Mouse (Mus musculus): ENCODE measurements around the gene Gabra2.

Gene Gabra2

DNA sequence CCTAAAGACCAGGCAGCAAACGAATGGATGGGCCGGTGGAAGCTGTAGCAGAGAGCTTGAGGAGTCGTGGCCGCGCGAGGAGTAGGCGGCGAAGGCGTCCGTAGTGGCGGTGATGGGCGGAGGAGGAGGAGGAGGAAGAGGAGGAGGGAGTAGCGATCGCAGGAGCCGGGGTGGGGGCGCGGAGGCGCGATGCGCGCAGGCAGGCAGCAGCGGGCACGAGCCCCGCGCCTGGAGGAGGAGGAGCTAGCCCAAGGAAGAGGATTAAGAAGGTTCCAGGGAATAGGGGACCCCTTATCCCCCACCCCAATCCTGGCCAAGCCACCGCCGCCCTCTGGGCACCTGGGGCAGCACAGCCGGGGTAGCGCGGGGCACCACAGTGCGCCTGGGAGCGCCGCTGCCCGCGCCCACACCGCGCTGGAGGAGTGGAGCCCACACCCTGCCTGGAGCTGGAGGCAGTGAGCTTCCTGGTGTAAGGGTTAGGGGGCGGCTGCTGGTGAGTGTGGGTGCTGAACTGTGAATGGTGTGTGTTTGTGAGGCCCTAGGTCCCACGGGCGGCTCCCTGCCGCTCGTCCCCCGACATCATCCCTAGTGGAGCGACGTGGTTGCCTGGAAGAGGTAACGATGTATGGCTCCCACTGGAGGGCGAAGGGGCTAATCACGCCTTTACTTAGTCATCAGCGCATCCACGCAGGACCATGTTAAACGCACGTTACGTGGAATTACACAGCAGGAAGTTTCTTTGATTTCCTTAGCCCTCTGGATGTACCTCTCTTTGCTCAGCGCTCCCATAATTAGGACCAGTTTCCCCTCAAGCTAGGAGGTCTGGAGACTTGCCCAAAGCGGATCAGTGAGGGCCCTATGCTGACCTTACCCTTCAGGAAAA, at the start of gene Gabra2:
Gene Gabra2 (minus strand): TSS at position 125 of the 883 bp plus-strand sequence.
- peak; percentile 33 for DNase-seq (ENCODE audit: low read depth, low spot score)

DNA sequence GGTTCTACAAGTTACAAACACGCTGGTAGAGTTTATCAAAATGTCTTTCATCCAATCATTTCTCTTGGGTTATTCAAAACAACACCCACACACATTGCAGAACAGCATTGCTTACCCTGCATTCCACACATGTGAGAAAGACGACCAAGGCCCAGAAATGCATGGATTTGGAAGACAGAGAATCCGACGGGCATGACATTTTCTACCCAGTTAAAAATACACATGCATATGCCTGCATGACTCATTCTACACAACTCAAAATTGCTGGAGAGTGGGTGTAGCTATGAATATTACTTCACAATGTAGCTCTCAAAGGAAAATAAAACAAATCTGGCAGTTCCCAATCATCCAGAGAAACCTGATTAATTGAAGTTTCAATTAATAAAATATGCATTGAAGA, 41.0 kb upstream of the Gabra2 start:
- no peak for DNase-seq (ENCODE audit: low read depth, low spot score)

DNA sequence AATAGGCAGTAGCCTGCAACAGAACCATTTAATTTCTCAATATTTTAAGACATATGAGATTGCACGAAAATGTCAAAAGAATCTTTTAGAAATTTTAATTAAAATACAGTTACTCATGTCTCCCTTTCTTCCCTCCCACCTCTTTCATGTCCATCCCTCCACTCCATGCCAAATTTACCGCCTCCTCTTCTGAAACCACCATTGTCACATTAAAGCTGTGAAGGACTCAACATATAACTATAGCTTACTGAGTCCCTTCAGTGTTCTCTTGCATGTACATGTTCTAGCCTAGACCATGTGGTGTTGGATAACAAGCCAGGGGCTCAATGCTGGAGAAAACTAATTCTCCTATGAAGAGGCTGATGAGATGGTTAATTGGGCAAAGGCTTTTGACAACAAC, 40.2 kb upstream of the Gabra2 start:
- DNase-seq (ENCODE audit: low read depth, low spot score), result no peak

DNA sequence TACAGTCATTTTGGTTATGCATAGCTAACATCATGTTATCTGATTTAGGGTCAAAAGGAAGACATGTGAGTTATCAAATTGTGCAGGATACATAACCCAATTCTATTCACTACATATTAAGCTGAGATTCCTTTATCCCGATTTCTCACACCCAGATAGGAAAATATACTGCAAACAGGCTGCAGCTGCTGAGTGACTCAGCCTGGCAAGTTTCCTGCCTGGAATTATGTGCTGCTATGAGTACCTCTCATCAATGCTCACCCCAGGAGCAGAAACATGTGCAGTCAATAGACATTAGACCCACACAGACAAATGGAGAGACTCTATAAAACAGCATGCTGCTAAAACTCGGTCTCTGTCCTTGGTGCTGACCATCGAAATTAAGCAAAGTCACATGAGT, 32.1 kb upstream of the Gabra2 start:
- peak; percentile 8 for DNase-seq (ENCODE audit: low read depth, low spot score)

DNA sequence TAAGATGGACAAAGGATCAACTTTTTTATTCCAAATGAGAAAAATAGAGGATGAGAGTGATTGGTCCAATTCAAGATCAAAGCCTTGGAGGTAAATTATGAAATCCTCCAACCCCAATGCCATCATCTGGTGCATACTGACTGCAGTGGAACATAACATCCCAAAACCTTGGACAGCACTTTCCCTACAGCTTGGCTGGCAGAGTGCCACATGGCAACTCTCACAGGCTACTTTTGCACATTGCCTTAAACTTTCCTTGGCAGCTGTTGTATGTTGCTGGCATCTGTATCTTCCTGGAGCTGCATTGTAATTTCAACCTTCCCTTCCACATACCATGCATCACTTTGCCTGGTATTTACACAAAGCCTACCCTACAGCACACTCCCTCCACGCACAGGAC, 19.6 kb upstream of the Gabra2 start:
- no peak for DNase-seq (ENCODE audit: low read depth, low spot score)

DNA sequence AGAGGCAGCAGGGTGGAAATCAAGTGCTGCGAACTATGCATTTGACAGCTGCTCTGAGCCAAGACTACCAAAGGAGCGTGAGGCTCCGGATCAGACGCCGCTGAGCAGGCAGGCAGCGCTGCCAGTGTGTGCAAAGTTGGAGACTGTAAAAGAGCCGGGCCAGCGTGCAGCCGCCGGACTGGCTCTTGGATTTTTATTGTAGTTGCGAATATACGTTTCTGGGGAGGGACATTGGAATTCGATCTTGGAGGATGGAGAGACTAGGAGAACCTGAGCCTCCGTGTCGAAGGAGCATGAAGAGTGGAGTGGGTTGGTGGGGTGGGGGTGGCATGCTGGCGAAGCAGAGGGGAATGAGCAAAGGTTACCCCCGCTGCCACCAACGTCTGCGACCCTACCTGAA, 469 bp downstream of the Gabra2 start:
- peak; percentile 15 for DNase-seq (ENCODE audit: low read depth, low spot score)

DNA sequence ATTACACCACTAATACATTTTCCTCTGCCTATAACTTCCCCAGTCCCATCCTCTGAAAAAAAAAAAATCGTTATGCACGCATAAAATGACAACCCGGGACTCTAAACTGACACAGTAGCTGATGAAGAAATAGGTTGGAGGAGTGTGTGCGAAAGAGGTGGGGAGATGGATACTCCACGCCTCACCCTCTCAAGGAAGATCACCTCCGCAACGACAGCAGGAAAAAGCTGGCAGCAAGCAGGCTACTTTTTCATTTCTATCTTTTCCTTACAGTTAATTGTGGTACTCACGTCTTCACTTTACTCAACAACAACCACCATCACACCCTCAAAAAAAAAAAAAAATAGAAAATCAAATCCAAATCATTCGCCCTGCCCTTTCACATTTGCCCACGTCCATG, 873 bp downstream of the Gabra2 start:
- DNase-seq (ENCODE audit: low read depth, low spot score), result no peak

DNA sequence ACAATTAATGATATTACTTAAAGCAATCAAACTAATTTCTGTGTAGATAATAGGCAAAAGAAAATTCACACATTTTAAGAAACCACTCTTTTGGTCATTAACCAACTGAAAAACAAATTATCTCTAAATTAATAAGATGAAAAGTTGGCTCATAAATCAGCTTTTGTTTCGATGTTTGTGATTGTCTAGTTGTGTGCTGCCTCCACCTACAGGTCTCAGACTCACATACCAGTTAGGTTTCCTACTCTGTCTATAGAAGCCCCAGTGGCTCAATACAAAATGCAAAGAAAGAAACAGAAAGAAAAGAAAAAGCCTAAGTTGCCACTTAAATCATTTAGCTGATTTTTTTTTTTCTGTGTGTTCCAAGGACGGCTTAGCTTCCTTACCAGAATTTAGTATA, 1.8 kb downstream of the Gabra2 start:
- no peak for DNase-seq (ENCODE audit: low read depth, low spot score)

DNA sequence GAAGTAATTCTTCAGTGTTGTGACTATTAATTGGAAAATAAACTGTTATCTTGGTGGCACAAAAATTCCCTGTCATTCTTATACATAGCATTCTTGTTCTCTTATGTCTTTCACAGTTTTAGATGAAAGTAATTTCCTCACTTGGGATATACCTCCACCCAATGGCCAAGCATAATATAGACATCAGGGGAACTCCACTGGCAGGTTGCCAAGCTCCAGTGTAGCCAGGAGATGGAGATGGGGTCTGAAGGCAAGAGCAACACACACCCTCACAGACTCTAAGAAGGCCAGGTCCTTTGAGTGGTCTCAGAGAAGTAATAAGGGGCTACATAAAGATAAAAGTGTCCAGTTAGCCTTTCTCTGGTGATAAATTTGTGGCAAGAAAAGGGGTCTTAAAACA, 3.2 kb downstream of the Gabra2 start:
- DNase-seq (ENCODE audit: low read depth, low spot score), result peak; percentile 7

DNA sequence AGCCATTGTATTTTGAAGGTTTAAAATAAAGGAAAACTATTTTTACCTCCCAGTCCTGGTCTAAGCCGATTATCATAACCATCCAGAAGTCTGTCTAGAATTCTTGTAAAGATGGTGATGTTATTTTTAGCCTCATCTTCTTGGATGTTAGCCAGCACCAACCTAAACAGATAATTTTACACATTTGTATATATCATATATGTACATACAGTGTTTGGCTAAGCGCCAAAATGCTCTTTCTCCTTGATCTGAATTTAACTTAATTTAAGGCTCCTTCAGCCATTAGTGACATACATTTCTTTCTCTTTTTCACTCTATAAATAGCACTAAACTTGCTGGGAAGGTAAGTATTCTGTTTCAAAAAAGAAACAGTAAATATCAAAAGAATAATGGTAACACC, 3.7 kb downstream of the Gabra2 start:
- no peak for DNase-seq (ENCODE audit: low read depth, low spot score)

DNA sequence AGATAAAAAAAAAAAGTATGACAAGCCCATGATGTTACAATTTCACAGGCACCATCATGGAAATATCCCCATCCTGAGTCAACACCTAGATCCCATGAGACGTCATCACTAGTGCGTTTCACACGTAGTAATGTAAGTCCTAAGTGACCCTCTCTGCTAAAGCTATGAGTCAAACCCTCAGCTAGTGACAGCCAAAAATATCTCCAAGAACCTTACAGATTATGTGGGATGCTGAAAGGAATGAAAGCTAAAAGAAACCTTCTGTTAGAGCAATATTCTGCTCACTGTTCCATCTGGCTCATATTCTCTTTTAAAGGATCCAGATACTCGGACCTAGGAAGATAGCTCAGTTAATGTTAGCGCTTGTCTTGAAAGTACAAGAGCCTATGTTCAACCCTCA, 16.8 kb downstream of the Gabra2 start:
- no peak for DNase-seq (ENCODE audit: low read depth, low spot score)

DNA sequence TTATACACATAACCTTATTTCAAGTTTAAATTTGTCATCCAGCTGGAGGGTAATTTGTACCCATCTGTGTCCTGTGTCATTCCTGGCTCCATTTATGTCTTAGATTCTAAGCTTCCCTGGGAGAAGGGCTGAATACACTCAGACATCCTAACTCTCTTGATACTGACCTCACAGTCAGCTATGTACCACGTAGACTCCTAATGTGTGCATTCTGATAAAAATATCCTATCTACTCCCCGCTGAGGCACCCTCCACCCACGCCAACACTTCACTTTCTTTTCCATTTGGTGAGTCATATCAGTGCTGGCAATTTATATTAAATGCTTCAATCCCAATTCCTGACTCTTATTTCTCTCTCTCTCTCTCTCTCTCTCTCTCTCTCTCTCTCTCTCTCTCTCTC, 34.0 kb downstream of the Gabra2 start:
- no peak for DNase-seq (ENCODE audit: low read depth, low spot score)

DNA sequence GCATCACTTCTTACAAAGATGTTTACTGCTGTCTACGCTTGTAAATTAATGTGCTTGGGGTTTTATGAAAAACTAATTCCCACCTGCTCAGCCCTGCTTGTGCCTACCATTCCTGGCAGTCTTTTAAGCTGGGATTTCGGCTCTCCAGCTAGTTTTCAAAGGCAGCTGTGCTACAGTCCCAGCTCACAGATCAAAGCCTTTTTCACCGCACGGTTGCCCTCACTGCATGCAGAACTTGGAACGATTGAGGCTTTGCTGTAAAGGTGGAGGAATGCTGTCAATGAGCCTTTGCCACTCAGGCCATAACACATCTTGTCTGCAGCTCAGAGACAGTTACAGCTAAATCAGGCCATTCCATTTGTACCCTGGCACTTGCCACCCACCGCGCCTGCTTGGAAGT, 37.6 kb downstream of the Gabra2 start:
- no peak for DNase-seq (ENCODE audit: low read depth, low spot score)

DNA sequence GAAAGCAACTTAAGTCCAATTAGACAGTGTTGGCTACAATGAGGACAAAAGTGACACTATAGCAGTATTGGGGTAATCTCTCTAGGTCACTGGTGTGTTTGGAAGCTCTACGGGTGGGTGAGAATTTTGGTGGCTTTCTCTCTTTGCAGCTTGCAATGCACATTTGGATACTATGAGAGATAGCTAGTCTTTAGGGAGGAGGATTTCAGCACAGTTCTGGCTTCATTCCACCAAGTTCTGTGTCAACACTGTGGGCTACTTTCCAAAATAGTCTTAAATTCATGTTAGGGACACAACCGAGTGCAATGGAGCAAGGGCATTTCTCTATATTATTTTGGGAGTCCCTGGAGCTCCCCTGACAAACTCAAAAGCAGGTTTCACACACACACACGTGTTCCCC, 58.3 kb downstream of the Gabra2 start:
- DNase-seq (ENCODE audit: low read depth, low spot score), result no peak

DNA sequence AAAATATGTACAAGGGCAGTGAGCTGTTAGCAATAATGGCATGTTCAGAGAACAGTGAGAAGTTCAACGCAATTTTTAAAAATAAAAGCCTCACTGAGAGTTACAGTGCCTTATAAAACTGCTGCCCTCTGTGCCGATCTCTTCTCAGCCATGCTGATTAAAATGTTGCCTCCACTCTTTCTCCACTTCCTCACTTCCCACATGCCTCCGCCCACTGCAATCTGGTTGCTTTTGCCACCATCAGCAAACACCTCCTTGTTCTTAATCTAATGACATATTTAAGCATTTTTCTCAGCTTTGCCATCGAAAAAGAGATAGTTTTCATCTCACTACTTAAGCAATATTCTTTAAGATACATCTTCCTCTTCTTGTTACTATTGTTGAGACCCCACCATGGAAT, 69.7 kb downstream of the Gabra2 start:
- DNase-seq (ENCODE audit: low read depth, low spot score), result no peak

DNA sequence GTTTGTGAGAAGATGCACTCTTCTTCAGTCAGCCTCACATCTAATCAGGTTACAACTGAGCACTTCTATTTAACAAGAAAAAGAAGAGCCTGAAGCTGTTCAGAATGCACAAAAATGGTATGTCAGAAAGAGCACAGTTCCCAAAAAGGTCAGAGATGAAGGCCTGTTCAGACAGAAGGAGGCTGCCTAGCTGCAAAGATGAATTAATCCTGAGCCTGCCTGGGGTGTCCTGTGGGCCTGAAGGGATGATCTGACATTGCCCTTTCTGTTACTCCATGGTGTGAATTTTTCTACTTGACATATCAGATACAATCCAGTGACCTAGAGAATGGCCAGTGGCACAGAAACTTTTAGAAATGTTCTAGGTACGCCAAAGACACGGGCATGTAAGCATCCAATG, 83.9 kb downstream of the Gabra2 start:
- no peak for DNase-seq (ENCODE audit: low read depth, low spot score)

DNA sequence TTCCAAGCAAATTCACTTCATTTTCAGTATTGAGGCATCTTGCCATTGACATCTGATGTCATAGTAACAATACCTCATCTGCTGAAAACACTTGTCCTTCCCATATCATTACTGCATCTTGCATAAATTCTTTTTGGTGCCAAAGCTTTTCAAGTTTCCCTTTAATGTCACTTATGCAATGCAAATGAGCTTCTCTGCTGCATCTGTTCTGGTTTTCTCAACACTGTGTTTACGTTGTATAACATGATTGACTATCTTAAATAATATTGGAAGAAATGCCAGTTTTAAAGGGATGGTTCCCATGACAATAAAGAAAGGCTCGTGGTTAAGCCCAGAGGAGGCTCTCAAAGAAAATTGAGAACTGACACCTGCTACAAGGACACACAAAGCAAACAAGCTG, 84.4 kb downstream of the Gabra2 start:
- DNase-seq (ENCODE audit: low read depth, low spot score), result no peak

DNA sequence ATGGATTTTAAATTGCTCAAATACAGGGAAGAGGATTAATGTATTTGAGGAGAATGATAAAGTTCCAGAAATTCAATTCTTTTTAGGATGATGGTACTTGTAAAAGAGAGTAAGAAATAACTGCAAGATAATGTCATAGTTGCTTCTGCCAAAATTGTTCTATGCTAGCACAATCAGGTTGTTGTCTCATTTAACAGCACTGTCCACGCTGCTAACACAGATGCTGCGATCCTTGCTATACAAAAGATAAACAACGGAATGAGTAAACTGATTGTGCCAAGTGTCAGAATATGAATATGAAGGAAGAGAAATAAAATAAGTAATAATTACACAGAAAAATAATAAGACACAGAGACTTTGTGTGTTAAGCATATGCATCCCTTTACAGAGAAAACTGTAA, 84.9 kb downstream of the Gabra2 start:
- DNase-seq (ENCODE audit: low read depth, low spot score), result no peak

DNA sequence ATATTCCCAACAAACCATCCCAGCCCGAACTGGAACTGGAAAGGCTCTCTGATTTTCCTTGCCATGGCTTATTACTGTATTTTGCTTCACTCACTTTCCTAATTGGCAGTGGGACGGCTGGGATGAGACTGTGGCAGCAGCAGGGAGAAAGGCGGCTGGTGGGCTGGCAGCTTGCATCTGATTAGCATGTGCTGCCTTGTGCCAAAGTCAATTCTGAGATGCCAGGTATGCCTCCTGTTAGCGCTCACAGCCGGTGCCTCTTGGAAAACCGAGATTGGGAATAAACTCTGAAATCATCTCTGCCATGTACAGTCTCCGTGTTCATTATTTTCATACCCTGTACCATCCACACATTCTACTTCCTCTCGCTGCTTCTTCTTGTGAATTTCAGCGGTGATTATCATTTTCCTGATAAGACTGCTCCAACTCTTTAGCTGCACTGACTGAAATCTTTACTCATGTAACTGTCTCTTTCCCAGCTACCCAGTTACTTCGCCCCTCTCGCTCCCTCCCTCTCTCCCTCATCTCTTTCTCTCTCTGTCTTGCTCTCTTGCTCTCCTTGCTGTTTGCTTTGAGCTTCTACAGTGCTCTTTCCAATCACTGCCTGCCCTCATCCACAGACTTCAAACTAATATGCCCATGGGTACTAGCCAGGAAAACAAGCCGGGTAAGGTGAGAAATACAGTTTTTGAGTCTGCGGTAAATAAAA, 99.9 kb downstream of the Gabra2 start:
- no peak for DNase-seq (ENCODE audit: low read depth, low spot score)

DNA sequence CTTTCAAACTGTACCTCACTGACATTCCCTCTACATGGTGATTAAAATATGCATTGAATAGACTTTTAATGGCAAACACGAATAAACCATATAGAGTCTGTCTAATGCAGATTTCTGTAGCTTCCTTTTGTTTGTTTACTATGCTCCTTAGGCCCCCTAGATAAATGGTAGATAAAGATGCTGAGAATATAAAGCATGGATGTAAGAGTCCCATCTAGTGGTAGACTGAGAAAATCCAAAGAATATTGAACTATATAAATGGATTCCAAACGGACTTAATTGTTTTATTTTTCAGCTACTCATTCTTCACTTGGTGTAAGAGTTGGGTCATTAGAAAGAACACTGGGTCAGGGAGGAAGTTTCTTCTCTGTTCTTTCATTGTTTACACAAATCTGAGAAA, 102.4 kb downstream of the Gabra2 start:
- DNase-seq (ENCODE audit: low read depth, low spot score), result no peak

DNA sequence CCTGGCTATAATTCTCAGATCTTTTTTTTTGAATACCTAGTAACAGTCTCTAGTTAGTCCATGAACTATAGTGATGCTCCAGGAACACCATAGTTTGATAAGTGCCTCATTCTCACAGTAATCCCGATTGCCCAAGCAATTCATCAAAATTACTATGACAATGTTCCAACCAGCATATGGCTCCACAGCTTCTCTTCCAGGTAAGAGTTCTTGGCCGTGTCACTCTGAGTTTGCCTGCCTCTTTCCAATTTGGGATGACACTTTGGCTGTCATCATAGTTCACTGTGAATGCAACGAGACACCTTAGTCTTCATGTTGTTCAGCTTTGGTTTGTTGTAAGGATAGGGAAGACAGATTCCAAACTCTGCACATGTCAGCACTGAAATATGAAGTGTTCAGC, 104.8 kb downstream of the Gabra2 start:
- no peak for DNase-seq (ENCODE audit: low read depth, low spot score)
